Mouse (Mus musculus) left cerebral cortex, adult 11 months (tissue): ENCODE measurements around the gene Mgat5b.
A peak's percentile ranks its signal among the peaks of the same experiment; 100 is the strongest.

Experiments used
- DNase-seq: peaks from one replicate; pipeline ENCODE4 v3.0.0; 2022; ENCODE audit warnings: low spot score

The Mgat5b gene

DNA sequence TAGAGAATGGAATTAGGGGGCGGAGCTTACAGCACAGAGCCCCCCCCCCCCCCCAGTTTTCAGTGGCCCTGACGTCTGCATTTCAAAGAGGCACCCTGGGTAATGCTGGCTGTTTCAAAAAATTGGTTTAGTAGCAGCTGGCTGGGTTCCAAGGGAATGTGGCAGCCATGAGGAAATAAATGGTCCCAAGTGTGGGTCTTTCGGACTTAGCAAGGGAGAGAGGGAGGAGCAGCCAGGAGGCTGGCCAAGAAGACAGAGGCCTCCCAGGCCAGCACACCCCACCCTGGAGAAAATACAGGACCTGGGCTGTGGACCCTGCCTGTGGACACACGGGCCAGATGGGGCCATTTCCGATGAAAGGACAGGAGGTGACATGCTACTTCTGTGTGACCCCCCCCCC, 61.6 kb downstream of the Mgat5b start:
- no peak for DNase-seq

DNA sequence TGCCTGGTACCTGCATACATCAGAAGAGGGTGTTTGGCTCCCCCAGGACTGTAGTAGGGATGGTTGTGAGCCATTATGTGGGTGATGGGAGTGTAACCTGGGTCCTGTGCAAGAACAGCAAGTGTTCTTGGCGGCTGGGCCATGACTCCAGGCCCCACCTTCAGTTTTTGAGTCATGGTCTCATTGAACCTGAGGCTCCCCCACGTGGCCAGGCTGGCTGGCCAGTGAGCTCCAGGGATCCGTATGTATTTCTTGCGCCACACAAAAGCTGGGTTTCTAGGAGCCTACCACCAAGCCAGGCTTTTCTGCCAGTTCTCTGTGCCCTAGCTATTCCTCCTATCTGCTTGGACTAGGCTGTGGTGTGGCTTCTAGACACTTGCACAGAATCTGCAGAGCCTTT, 63.9 kb downstream of the Mgat5b start:
- no peak for DNase-seq

DNA sequence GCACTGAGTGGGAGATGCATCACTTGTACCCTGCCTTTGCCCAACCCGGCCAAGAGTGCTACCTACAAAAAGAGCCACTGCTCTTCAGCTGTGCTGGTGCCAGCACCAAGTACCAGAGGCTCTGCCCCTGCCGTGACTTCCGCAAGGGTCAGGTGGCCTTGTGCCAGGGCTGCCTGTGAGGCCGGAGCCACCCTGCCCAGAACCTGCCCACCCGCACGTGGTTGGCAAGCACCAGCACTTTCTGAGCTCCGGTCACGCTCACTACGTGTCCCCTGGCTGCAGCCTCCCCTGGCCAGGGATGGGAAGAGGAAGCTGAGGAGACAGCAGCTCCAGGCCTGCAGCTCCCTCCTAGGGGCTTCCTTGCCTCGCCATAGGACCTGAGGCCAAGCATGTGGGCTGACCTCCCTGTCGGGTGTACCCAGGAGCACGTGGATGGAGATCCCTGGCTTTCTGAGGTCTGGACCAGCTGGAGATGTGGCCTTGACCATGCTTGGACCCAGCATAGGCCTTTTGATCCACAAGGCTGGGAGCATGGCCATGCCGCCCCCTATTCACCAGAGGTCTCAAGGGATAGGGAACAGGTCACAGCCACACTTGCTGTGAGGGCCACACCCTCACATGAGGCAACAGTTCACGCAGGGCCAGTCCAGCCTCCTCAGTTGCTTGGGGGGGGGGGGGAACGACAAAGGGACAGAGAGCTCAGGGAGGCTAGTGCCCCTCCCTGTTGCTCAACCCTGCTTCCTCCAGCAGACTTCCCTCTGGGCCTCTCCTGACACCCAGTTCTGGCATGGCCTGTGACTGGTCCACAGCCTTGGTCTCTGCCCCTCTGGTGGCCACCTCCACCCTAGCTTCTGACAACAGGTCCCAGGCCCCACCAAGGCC, 67.1 kb downstream of the Mgat5b start:
- DNase-seq, result no peak

- no peak for DNase-seq
Observed at GRCm38 (mm10) chr11:116988131-116988530, 69.5 kb downstream of the Mgat5b start.

GRCm38 (mm10) chr11:116990231-116990630, 71.6 kb downstream of the Mgat5b start:
- DNase-seq, result no peak

DNA sequence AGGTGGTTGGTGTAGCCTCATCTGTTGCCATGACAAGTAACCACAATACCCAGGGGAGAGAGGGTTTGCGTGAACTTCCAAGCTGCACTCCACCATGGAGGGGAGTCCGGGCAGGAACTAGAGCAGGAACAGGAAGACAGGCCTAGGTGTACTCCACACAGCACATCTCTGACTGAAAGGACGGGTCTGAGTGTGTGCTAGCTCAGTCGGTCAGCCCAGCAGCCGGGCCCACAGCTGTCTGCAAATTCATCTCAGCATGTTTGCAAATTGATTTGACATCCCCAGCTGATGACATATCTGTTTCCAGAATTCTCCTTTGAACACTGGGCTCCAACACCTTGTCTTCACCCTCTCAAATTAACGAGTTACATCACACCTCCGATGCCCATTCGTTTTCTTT, 72.7 kb downstream of the Mgat5b start:
- no peak for DNase-seq

DNA sequence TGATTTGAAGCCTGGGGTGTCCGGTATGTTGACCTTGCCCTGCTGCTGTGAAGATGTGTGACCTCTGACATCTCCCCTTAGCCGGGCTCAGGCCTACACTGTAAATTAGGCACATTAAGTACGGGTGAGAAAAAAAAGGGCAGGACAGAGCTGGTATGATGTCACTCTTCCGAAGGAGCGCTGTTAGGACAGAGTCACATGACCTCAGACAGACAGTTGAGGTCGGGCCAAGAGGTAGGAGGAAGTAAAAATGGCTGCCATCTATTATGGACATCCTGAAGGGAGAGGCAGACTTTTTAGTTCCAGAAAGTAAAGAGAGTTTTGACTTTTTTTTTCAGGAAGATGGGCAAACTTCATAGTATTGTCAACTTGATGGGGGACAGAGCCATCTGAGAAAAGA, 73.3 kb downstream of the Mgat5b start:
- DNase-seq, result no peak

DNA sequence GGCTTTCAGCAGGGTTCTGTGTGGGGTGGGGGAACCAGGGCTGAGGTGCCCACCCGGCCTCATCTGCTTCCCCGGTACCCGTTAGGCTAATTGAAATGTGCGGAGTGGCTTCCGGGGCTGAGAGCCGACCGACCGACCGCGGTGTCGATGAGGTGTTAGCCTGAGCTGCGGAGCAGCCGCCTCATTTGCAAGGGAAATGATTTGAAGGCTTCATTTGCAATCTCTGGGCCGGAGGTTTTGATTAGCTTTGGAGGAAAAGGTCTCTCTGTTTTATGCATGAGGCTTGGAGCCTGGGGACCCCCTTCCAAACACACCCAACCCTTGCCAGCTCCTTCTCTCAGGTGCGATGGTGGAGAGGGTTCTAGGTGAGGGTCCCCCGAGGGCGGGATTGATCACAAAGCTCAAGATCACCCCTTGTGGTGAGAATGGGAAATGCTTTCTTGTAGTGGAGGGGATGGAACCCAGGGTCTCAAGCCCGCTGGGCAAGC, 75.5 kb downstream of the Mgat5b start:
- no peak for DNase-seq

DNA sequence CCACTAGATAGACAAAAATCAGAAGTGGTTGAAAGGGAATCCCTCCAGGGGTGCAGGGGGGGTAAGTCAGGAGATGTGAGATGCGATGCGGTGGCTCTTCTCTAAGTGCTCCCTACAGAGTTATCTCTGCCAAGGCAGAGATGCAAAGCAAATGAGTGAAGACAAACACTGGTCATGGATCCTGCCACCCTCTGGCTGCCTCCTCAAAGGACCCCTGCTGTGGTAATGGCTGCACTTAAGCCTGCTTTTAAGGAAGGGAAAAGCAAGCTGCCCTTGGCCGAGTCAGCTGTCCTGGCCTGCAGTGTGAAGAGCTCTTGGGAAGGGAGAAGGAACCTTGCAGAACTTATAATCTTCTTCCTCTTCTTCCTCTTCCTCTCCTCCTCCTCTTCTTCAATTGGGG, 78.3 kb downstream of the Mgat5b start:
- no peak for DNase-seq

GRCm38 (mm10) chr11:116998935-116999334, 80.3 kb downstream of the Mgat5b start:
- no peak for DNase-seq

- DNase-seq, result no peak
Observed at GRCm38 (mm10) chr11:117000219-117000618, 81.6 kb downstream of the Mgat5b start.

- DNase-seq, result no peak
Observed at GRCm38 (mm10) chr11:117001789-117002188, 83.1 kb downstream of the Mgat5b start.

GRCm38 (mm10) chr11:117003503-117003902, 84.8 kb downstream of the Mgat5b start:
- DNase-seq, result no peak

GRCm38 (mm10) chr11:117004277-117004676, 85.6 kb downstream of the Mgat5b start:
- no peak for DNase-seq

DNA sequence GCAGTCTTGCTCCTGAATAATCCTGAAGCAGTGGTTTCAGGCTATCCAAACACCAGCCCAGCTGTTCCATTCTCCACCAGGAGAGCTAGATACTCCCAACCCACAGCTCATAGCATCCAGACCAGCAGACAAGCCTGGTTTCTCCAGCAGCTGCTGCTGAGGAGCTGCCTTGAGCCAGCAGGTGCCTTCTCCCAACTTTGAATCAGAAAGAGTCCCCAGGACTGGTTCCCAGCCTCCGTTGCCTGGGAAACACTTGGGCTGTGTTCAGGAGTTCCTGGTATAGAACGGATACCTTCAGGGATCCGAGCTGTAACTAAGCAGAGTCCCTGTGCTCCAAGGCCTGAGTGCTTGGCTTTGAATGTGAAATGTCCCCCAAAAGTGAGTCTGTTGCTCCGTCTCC, 98.8 kb downstream of the Mgat5b start:
- no peak for DNase-seq

DNA sequence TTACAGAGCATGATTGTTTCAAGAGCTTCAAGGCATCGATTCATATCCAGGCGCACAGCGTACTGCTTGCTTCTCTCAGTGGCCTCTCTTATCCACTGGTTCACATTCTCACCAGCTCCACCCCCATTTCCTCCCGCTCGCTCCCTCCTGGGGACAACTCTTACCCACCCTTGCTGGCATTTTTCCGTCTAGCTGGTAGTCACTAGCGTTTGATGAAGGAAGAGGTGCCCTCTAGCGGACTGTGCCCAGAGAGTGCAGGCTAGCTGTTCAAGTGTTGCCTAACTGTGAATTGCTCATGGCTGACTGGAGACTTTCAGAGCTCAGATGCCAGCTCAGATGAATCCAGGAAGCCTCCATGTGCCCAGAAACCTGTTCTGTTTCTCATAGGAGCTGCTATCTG, 99.7 kb downstream of the Mgat5b start:
- peak; percentile 84 for DNase-seq

- DNase-seq, result no peak
Observed at GRCm38 (mm10) chr11:117021026-117021425, 102.4 kb downstream of the Mgat5b start.

DNA sequence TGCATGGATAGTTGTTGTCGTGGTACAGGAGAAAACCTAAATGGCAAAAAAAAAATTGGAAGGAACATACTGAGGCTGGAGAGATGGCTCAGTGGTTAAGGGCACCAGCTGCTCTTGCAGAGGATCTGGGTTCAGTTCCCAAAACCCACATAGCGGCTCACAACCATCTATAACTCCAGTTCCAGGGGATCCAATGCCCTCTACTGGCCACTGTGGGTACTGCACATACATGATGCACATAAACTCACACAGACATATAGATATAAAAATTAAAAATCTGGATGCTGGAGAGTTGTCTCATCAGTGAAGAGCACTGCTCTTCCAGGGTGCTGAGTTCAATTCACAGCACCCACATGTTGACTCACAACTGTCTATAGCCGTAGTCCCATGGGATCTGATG, 104.9 kb downstream of the Mgat5b start:
- DNase-seq, result no peak

- DNase-seq, result no peak
Observed at GRCm38 (mm10) chr11:117027681-117028080, 109.0 kb downstream of the Mgat5b start.

- DNase-seq, result no peak
Observed at GRCm38 (mm10) chr11:117028861-117029568, 110.4 kb downstream of the Mgat5b start.

DNA sequence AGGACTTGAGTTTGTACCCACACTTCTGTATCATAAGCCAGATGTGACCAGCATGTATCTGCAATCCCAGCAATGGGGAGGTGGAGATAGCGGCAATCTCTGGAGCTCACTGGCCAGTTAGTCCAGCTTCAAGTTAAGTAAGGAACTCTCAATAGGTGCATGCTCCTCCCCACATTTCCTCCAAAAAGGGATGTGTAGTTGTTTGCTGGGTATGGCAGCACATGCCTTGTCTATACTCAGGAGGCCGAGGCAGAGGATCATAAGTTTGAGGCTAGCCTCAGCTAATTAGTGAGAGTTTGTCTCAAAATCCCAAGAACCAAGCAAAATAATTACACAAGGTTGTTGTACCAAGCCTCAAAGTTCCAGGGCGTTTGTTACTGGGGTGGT, 110.9 kb downstream of the Mgat5b start:
- no peak for DNase-seq

GRCm38 (mm10) chr11:117030018-117030417, 111.4 kb downstream of the Mgat5b start:
- DNase-seq, result no peak

DNA sequence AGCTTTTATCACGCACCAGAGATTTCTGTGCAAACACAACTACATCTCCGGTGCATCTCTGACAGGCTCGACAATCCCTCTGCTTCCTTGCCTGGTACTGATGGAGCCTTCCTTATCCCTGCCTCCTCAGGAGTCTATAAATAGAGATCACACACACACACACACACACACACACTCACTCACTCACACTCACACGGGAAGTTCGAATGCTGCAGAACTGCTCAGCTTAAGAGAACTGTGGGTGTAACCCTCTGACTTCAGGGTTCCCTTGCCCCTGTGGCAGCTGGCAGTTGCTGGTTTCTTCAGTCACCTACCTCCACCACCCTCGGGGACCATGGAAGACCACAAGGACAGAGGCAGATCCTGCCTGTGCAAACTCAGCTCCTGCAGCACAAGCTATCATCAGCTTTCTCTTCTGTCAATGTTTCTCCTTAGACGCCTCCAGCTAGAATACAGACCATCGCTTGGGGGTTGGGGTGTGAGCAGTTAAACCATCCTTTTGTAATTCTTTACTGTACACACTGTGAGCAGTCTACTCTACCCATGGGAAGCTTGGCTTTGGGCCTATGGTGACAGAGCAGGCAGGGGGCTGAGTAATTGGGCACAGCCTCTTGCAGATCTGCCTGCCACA, 111.9 kb downstream of the Mgat5b start:
- peak; percentile 64 for DNase-seq
